Mouse (Mus musculus): ENCODE results near the gene Bscl2. TPM values are rescaled to one million over a fixed set of nuclear protein-coding genes. Genes with fewer than 3 reads are reported as not detected.
"Not testable (repeated sequence)": the region's sequence is repeated elsewhere in the genome, so short reads cannot be mapped to it uniquely, and the experiment has no call there.

Gene Bscl2
- polyA plus RNA-seq, 1 experiment from 2014 or later = 52.7 TPM

GRCm38 (mm10) chr19:8853117-8853516 is 15.8 kb downstream of the Bscl2 start:
- Histone ChIP-seq H3K27ac (ENCODE audit: low read depth, low read length) (no peak overlapping the region), H3K4me1 (ENCODE audit: control insufficient read depth, insufficient read depth, low read length) (no peaks in the 10 kb centered on the region), H3K4me2 (no peak overlapping the region), H3K36me3 (ENCODE audit: control insufficient read depth, insufficient read depth, low read length) (peaks cover 3% of the 10 kb centered on the region), H3K9ac (ENCODE audit: low read length) (no peak overlapping the region), H3K27me3 (ENCODE audit: control insufficient read depth, insufficient read depth, low read length) (no peaks in the 10 kb centered on the region), H3K9me3 (ENCODE audit: control insufficient read depth, low read length) (no peaks in the 10 kb centered on the region), H3K4me3 (ENCODE audit: low read depth, low read length) (no peak overlapping the region)
- ATAC-seq (ENCODE audit: low FRiP score) = no peak
- 84% methylated on average over 3 of the region's 3 CpGs for WGBS
- no peak for DNase-seq (ENCODE audit: low spot score, missing footprints)

- Histone ChIP-seq H3K27me3 (ENCODE audit: control insufficient read depth, insufficient read depth, low read length) (no peaks in the 10 kb centered on the region), H3K4me2 (no peak overlapping the region), H3K4me3 (ENCODE audit: low read depth, low read length) (no peak overlapping the region), H3K27ac (ENCODE audit: low read depth, low read length) (no peak overlapping the region), H3K9ac (ENCODE audit: low read length) (no peak overlapping the region), H3K9me3 (ENCODE audit: control insufficient read depth, low read length) (no peaks in the 10 kb centered on the region), H3K4me1 (ENCODE audit: control insufficient read depth, insufficient read depth, low read length) (no peaks in the 10 kb centered on the region), H3K36me3 (ENCODE audit: control insufficient read depth, insufficient read depth, low read length) (no peaks in the 10 kb centered on the region)
- WGBS = 47% methylated on average over 4 of the region's 4 CpGs
- DNase-seq (ENCODE audit: low spot score, missing footprints) = peak; percentile 88
- no peak for ATAC-seq (ENCODE audit: low FRiP score)
Measured at GRCm38 (mm10) chr19:8857689-8858088, 20.4 kb downstream of the Bscl2 start.

DNA sequence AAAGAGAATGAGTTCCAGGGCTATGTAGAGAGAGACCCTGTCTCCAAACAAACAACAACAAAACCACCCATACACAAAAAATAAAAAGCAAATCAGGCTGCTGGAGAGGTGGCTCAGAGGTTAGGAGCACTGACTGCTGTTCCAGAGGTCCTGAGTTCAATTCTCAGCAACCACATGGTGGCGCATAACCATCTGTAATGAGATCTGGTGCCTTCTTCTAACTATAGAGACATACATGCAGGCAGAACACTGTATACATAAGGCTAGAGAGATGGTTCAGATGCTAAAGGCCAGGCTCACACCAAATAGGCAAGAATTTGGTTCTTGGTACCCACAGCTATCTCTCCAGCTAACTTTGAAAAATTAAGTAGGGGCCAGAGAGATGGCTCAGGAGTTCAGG is 21.8 kb downstream of the Bscl2 start:
- Histone ChIP-seq H3K9ac (ENCODE audit: low read length) (no peak overlapping the region), H3K27ac (ENCODE audit: low read depth, low read length) (no peak overlapping the region), H3K9me3 (ENCODE audit: control insufficient read depth, low read length) (no peaks in the 10 kb centered on the region), H3K4me3 (ENCODE audit: low read depth, low read length) (no peak overlapping the region), H3K4me2 (no peak overlapping the region), H3K36me3 (ENCODE audit: control insufficient read depth, insufficient read depth, low read length) (no peaks in the 10 kb centered on the region), H3K27me3 (ENCODE audit: control insufficient read depth, insufficient read depth, low read length) (no peaks in the 10 kb centered on the region), H3K4me1 (ENCODE audit: control insufficient read depth, insufficient read depth, low read length) (no peaks in the 10 kb centered on the region)
- no peak for ATAC-seq (ENCODE audit: low FRiP score)
- DNase-seq (ENCODE audit: low spot score, missing footprints) = no peak
- 16% methylated on average over 1 of the region's 1 CpGs for WGBS

DNA sequence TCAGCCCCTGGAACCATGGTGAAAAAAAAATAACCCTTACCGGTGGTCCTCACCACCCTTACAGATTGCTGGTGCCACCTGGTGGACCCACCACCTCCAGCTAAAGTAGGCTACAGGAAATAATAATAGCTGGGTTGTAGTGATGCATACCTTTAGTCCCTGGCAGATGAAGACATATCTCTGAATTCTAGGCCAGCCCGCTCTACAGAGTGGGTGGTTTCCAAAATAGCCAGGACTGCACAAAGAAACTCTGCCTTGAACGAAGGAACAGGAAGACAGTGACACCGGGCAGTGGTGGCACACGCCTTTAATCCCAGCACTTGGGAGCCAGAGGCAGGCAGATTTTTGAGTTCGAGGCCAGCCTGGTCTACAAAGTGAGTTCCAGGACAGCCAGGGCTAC is 27.0 kb downstream of the Bscl2 start:
- Histone ChIP-seq H3K4me1 (ENCODE audit: control insufficient read depth, insufficient read depth, low read length) (no peaks in the 10 kb centered on the region), H3K27ac (ENCODE audit: low read depth, low read length) (no peak overlapping the region), H3K9ac (ENCODE audit: low read length) (no peak overlapping the region), H3K4me3 (ENCODE audit: low read depth, low read length) (no peak overlapping the region), H3K9me3 (ENCODE audit: control insufficient read depth, low read length) (no peaks in the 10 kb centered on the region), H3K4me2 (no peak overlapping the region), H3K36me3 (ENCODE audit: control insufficient read depth, insufficient read depth, low read length) (no peaks in the 10 kb centered on the region), H3K27me3 (ENCODE audit: control insufficient read depth, insufficient read depth, low read length) (no peaks in the 10 kb centered on the region)
- 83% methylated on average over 6 of the region's 6 CpGs for WGBS
- ATAC-seq (ENCODE audit: low FRiP score) (no peak), DNase-seq (ENCODE audit: low spot score, missing footprints) (no peak)

DNA sequence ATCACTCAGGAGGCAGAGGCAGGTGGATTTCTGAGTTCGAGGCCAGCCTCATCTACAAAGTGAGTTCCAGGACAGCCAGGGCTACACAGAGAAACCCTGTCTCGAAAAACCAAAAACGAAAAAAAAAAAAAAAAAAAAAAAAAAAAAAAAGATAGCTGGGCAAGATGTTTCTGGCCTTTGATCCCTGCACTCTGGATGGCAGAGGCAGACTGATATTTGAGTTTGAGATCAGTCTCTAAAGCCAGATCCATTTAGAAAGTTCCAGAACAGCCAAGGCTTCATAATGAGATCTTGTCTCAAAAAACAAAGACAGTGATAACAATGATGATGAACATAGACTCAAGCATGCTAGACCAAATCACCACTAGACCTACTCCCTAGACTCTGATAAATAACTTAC is 33.1 kb downstream of the Bscl2 start:
- DNase-seq (ENCODE audit: low spot score, missing footprints); H3K4me1 ChIP-seq (ENCODE audit: control insufficient read depth, insufficient read depth, low read length); H3K9ac ChIP-seq (ENCODE audit: low read length); H3K36me3 ChIP-seq (ENCODE audit: control insufficient read depth, insufficient read depth, low read length); H3K27me3 ChIP-seq (ENCODE audit: control insufficient read depth, insufficient read depth, low read length); H3K4me2 ChIP-seq; H3K9me3 ChIP-seq (ENCODE audit: control insufficient read depth, low read length); ATAC-seq (ENCODE audit: low FRiP score); H3K27ac ChIP-seq (ENCODE audit: low read depth, low read length): not testable (repeated sequence)
- 77% methylated on average over 3 of the region's 3 CpGs for WGBS
- peak overlapping the region; percentile 98; the same call in 1 of the 2 replicates for H3K4me3 ChIP-seq (ENCODE audit: low read depth, low read length)

DNA sequence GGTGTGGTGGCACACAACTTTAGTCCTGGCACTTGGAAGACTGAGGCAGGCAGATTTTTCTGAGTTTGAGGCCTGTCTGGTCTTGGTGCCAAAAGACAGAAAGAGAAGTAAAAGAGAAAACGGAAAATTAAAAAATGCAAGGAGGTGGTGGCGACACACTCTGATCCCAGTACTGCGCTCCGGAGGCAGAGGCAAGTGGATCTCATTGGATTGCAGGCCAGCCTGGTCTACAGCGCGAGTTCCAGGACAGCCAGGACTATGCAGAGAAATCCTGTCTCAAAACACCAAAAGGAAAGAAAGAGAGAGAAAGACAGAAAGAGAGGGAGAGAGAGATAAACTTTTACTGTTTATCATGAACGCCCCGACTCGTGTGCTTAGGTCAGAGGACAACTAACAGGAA is 33.6 kb downstream of the Bscl2 start:
- WGBS = 67% methylated on average over 9 of the region's 9 CpGs
- Histone ChIP-seq H3K27me3 (ENCODE audit: control insufficient read depth, insufficient read depth, low read length) (no peaks in the 10 kb centered on the region), H3K9me3 (ENCODE audit: control insufficient read depth, low read length) (no peaks in the 10 kb centered on the region), H3K36me3 (ENCODE audit: control insufficient read depth, insufficient read depth, low read length) (peaks cover 5% of the 10 kb centered on the region; the same call in 1 of the 2 replicates), H3K9ac (ENCODE audit: low read length) (peak overlapping the region; percentile 93), H3K27ac (ENCODE audit: low read depth, low read length) (peak overlapping the region; percentile 15; the same call in 1 of the 2 replicates), H3K4me2 (peak overlapping the region; percentile 96), H3K4me1 (ENCODE audit: control insufficient read depth, insufficient read depth, low read length) (peaks cover 6% of the 10 kb centered on the region), H3K4me3 (ENCODE audit: low read depth, low read length) (peak overlapping the region; percentile 98)
- DNase-seq (ENCODE audit: low spot score, missing footprints) (no peak), ATAC-seq (ENCODE audit: low FRiP score) (peak; percentile 36)

- WGBS = under 1% methylated on average over 59 of the region's 59 CpGs
- Histone ChIP-seq H3K4me1 (ENCODE audit: control insufficient read depth, insufficient read depth, low read length) (peaks cover 6% of the 10 kb centered on the region), H3K4me2 (peak within 1 kb of the TSS; percentile 96), H3K36me3 (ENCODE audit: control insufficient read depth, insufficient read depth, low read length) (peaks cover 5% of the 10 kb centered on the region; the same call in 1 of the 2 replicates), H3K27me3 (ENCODE audit: control insufficient read depth, insufficient read depth, low read length) (no peaks in the 10 kb centered on the region), H3K27ac (ENCODE audit: low read depth, low read length) (peak within 1 kb of the TSS; percentile 65), H3K9ac (ENCODE audit: low read length) (peak within 1 kb of the TSS; percentile 93), H3K9me3 (ENCODE audit: control insufficient read depth, low read length) (no peaks in the 10 kb centered on the region), H3K4me3 (ENCODE audit: low read depth, low read length) (peak within 1 kb of the TSS; percentile 98)
- ATAC-seq (ENCODE audit: low FRiP score) (peak; percentile 99), DNase-seq (ENCODE audit: low spot score, missing footprints) (peak; percentile 98)
Measured at GRCm38 (mm10) chr19:8871267-8872186, 34.3 kb downstream of the Bscl2 start, which contains the start of gene Ubxn1. Ubxn1 (plus strand) TSS chr19:8871496.

GRCm38 (mm10) chr19:8872266-8872840 is 35.1 kb downstream of the Bscl2 start:
- ATAC-seq (ENCODE audit: low FRiP score) (no peak), DNase-seq (ENCODE audit: low spot score, missing footprints) (no peak)
- Histone ChIP-seq H3K9me3 (ENCODE audit: control insufficient read depth, low read length) (no peaks in the 10 kb centered on the region), H3K27me3 (ENCODE audit: control insufficient read depth, insufficient read depth, low read length) (no peaks in the 10 kb centered on the region), H3K36me3 (ENCODE audit: control insufficient read depth, insufficient read depth, low read length) (peaks cover 5% of the 10 kb centered on the region; the same call in 1 of the 2 replicates), H3K27ac (ENCODE audit: low read depth, low read length) (no peak overlapping the region), H3K9ac (ENCODE audit: low read length) (peak overlapping the region; percentile 93), H3K4me1 (ENCODE audit: control insufficient read depth, insufficient read depth, low read length) (peaks cover 6% of the 10 kb centered on the region), H3K4me2 (peak overlapping the region; percentile 96), H3K4me3 (ENCODE audit: low read depth, low read length) (peak overlapping the region; percentile 98)
- 81% methylated on average over 10 of the region's 10 CpGs for WGBS

- 95% methylated on average over 7 of the region's 7 CpGs for WGBS
Measured at GRCm38 (mm10) chr19:8875031-8875430, 37.8 kb downstream of the Bscl2 start.

More at GRCm38 (mm10) chr19:8875031-8875430, 37.8 kb downstream of the Bscl2 start:
- ATAC-seq (ENCODE audit: low FRiP score) (no peak), DNase-seq (ENCODE audit: low spot score, missing footprints) (no peak)
- Histone ChIP-seq H3K27ac (ENCODE audit: low read depth, low read length) (no peak overlapping the region), H3K9me3 (ENCODE audit: control insufficient read depth, low read length) (no peaks in the 10 kb centered on the region), H3K27me3 (ENCODE audit: control insufficient read depth, insufficient read depth, low read length) (no peaks in the 10 kb centered on the region), H3K4me1 (ENCODE audit: control insufficient read depth, insufficient read depth, low read length) (peaks cover 12% of the 10 kb centered on the region), H3K36me3 (ENCODE audit: control insufficient read depth, insufficient read depth, low read length) (peaks cover 5% of the 10 kb centered on the region; the same call in 1 of the 2 replicates), H3K4me2 (no peak overlapping the region), H3K4me3 (ENCODE audit: low read depth, low read length) (no peak overlapping the region), H3K9ac (ENCODE audit: low read length) (no peak overlapping the region)

All from midbrain, embryonic 11.5 days (tissue).